21 mouse cellular contexts compared by ENCODE assay signal in genomic region chr4:126868699-126869098, GRCm38 (mm10).
"Had no signal": no experiment of that assay in that cellular context is flagged by ENCODE, and none has a peak within 500 bp of the region (broad histone marks: within the 10 kb centered on the region; RNA-seq: fewer than 3 reads in every experiment).

No protein-coding gene starts in this region.

- H3K27me3 ChIP-seq: kidney, embryonic 15.5 days; limb, embryonic 12.5 days; limb, embryonic 15.5 days; neural tube, embryonic 12.5 days; neural tube, embryonic 15.5 days; stomach, embryonic 15.5 days had no signal

- H3K9ac ChIP-seq: kidney, embryonic 15.5 days; limb, embryonic 12.5 days; limb, embryonic 15.5 days; liver, embryonic 14.5 days; liver, postnatal 0 days; lung, embryonic 14.5 days; neural tube, embryonic 12.5 days; neural tube, embryonic 15.5 days; stomach, embryonic 15.5 days had no signal

- H3K9me3 ChIP-seq: kidney, embryonic 15.5 days; limb, embryonic 12.5 days; limb, embryonic 15.5 days; neural tube, embryonic 12.5 days; neural tube, embryonic 15.5 days; stomach, embryonic 15.5 days had no signal

- H3K4me1 ChIP-seq: kidney, embryonic 15.5 days; limb, embryonic 12.5 days; limb, embryonic 15.5 days; neural tube, embryonic 12.5 days; neural tube, embryonic 15.5 days; stomach, embryonic 15.5 days had no signal

- DNase-seq: kidney, adult 11 months; kidney, adult 8-10 months; kidney, postnatal 10 days; kidney, postnatal 36 days; left cerebral cortex, postnatal 4 days; liver, postnatal 0 days; lung, embryonic 14.5 days; lung, postnatal 14 days; lung, postnatal 4 days; midbrain, embryonic 14.5 days; right cerebral cortex, postnatal 14 days; spleen, adult 18-20 months; thymus, adult 18-20 months; thymus, postnatal 36 days had no signal

- H3K27ac ChIP-seq: kidney, embryonic 15.5 days; limb, embryonic 12.5 days; limb, embryonic 15.5 days; liver, embryonic 14.5 days; neural tube, embryonic 12.5 days; neural tube, embryonic 15.5 days; stomach, embryonic 15.5 days had no signal

- H3K4me3 ChIP-seq: kidney, embryonic 15.5 days; limb, embryonic 12.5 days; limb, embryonic 15.5 days; neural tube, embryonic 12.5 days; neural tube, embryonic 15.5 days; stomach, embryonic 15.5 days had no signal
